Mouse (Mus musculus): ENCODE measurements at regions not wholly inside any gene's neighbourhood (a gene's known extent, or its start where the extent isn't known, plus 50 kb on each side); places are given as distances from the start of the nearest gene placed in this dataset.

DNA sequence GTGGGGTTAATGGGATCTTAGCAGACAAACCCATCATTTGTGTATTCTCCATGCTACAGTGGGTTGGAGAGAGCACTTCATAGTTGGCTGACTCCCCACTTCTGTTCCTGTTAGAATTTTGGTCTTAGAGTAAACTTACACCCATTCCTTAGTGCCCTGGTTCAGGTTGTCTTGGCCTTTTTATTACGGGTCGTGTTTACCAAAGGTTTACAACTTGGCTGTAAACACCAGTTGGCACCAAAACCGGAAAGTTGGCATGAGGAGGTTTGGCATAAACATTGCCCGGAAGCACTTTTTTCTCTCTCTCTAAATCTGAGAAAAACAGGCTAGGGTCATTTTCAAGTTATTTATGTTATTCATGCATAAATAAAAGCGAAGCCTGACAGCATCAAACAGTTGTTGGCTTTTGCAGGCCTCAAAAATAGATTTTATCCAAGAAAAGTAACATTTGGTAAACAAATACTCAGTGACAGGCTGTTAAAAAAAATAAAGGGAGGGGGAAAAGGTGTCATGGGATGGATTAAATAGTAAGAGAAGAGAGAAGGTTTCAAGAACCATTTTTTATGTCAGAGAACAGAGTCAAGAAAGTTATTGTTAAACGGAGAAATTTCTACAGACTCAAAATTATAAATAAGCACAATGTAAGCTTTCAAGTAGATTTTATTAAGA is 148.0 kb upstream of the Klf6 start:
- Histone ChIP-seq H3K36me3 (ENCODE audit: control insufficient read depth, insufficient read depth) (no peaks in the 10 kb centered on the region), H3K27ac (ENCODE audit: low read length) (no peak overlapping the region), H3K4me2 (ENCODE audit: low read depth, low read length) (no peak overlapping the region), H3K4me3 (ENCODE audit: low read depth, low read length) (no peak overlapping the region), H3K9me3 (replicated peaks; ENCODE audit: control insufficient read depth, low read length) (no peaks in the 10 kb centered on the region), H3K9ac (ENCODE audit: low read depth, low read length) (no peak overlapping the region), H3K4me1 (ENCODE audit: control insufficient read depth, low read depth, low read length) (no peaks in the 10 kb centered on the region), H3K27me3 (ENCODE audit: control insufficient read depth, insufficient read depth, low read depth, low read length) (no peaks in the 10 kb centered on the region)
- no peak for ATAC-seq (ENCODE audit: low read depth)
- 62% methylated on average over 6 of the region's 6 CpGs for WGBS (ENCODE audit: insufficient replicate concordance)

GRCm38 (mm10) chr13:5714191-5714591 is 147.1 kb upstream of the Klf6 start:
- no peak overlapping the region for H3K4me2 ChIP-seq (ENCODE audit: low read depth, low read length)
- WGBS (ENCODE audit: insufficient replicate concordance), result 51% methylated on average over 12 of the region's 12 CpGs
- H3K4me3 ChIP-seq (ENCODE audit: low read depth, low read length), result no peak overlapping the region
- no peaks in the 10 kb centered on the region for H3K4me1 ChIP-seq (ENCODE audit: control insufficient read depth, low read depth, low read length)
- no peaks in the 10 kb centered on the region for H3K27me3 ChIP-seq (ENCODE audit: control insufficient read depth, insufficient read depth, low read depth, low read length)
- no peaks in the 10 kb centered on the region for H3K36me3 ChIP-seq (ENCODE audit: control insufficient read depth, insufficient read depth)
- no peak overlapping the region for H3K9ac ChIP-seq (ENCODE audit: low read depth, low read length)
- no peak for ATAC-seq (ENCODE audit: low read depth)
- H3K27ac ChIP-seq (ENCODE audit: low read length), result no peak overlapping the region
- no peaks in the 10 kb centered on the region for H3K9me3 ChIP-seq (replicated peaks; ENCODE audit: control insufficient read depth, low read length)

DNA sequence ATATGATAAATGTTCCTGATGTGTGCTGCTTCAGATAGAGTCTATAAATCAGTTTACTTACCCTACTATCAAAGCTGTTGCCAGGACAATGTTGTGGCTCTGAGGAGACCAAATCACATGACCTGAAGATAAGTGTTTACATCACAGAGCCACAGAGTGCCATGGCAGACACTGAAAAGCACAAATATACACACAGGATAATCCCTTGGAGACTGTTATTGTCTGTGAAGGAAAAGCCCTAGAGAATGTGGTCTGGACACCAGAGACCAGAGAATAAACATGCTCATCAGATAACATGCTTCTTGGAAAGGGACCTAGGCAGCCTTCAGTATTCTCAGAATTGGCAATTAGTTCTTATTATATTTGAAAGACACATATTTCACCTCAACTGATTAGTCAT is 146.5 kb upstream of the Klf6 start:
- no peaks in the 10 kb centered on the region for H3K27me3 ChIP-seq (ENCODE audit: control insufficient read depth, insufficient read depth, low read depth, low read length)
- H3K27ac ChIP-seq (ENCODE audit: low read length), result no peak overlapping the region
- H3K9me3 ChIP-seq (replicated peaks; ENCODE audit: control insufficient read depth, low read length), result no peaks in the 10 kb centered on the region
- H3K36me3 ChIP-seq (ENCODE audit: control insufficient read depth, insufficient read depth), result no peaks in the 10 kb centered on the region
- no peak overlapping the region for H3K9ac ChIP-seq (ENCODE audit: low read depth, low read length)
- H3K4me3 ChIP-seq (ENCODE audit: low read depth, low read length), result no peak overlapping the region
- no peak overlapping the region for H3K4me2 ChIP-seq (ENCODE audit: low read depth, low read length)
- no peak for ATAC-seq (ENCODE audit: low read depth)
- no peaks in the 10 kb centered on the region for H3K4me1 ChIP-seq (ENCODE audit: control insufficient read depth, low read depth, low read length)

GRCm38 (mm10) chr13:5716749-5717148 is 144.5 kb upstream of the Klf6 start:
- Histone ChIP-seq H3K4me2 (ENCODE audit: low read depth, low read length) (no peak overlapping the region), H3K9me3 (replicated peaks; ENCODE audit: control insufficient read depth, low read length) (no peaks in the 10 kb centered on the region), H3K4me3 (ENCODE audit: low read depth, low read length) (no peak overlapping the region), H3K4me1 (ENCODE audit: control insufficient read depth, low read depth, low read length) (no peaks in the 10 kb centered on the region), H3K9ac (ENCODE audit: low read depth, low read length) (no peak overlapping the region), H3K27ac (ENCODE audit: low read length) (no peak overlapping the region), H3K27me3 (ENCODE audit: control insufficient read depth, insufficient read depth, low read depth, low read length) (no peaks in the 10 kb centered on the region), H3K36me3 (ENCODE audit: control insufficient read depth, insufficient read depth) (no peaks in the 10 kb centered on the region)
- no peak for ATAC-seq (ENCODE audit: low read depth)
- 43% methylated on average over 3 of the region's 3 CpGs for WGBS (ENCODE audit: insufficient replicate concordance)

DNA sequence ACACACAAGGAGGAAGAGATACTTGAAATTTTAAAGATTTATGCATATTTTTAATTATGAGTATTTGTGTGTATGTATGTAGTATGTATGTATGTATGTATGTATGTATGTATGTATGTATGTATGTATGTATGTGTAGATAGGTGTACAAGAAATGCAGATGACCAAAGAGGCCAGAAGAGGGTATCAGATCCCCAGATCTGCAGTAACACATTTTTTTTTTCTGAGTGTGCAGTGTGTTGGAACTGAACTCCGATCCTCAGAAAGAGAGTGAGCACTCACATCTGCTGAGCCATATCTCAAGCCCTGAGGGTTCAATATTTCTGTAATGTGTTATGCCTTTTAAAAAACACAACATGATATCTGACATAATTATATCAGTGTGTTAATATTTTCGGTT is 138.0 kb upstream of the Klf6 start:
- no peak overlapping the region for H3K4me2 ChIP-seq (ENCODE audit: low read depth, low read length)
- no peak overlapping the region for H3K9ac ChIP-seq (ENCODE audit: low read depth, low read length)
- 65% methylated on average over 2 of the region's 2 CpGs for WGBS (ENCODE audit: insufficient replicate concordance)
- no peaks in the 10 kb centered on the region for H3K27me3 ChIP-seq (ENCODE audit: control insufficient read depth, insufficient read depth, low read depth, low read length)
- no peaks in the 10 kb centered on the region for H3K4me1 ChIP-seq (ENCODE audit: control insufficient read depth, low read depth, low read length)
- no peak for ATAC-seq (ENCODE audit: low read depth)
- no peaks in the 10 kb centered on the region for H3K36me3 ChIP-seq (ENCODE audit: control insufficient read depth, insufficient read depth)
- H3K27ac ChIP-seq (ENCODE audit: low read length), result no peak overlapping the region
- H3K9me3 ChIP-seq (replicated peaks; ENCODE audit: control insufficient read depth, low read length), result no peaks in the 10 kb centered on the region
- no peak overlapping the region for H3K4me3 ChIP-seq (ENCODE audit: low read depth, low read length)

DNA sequence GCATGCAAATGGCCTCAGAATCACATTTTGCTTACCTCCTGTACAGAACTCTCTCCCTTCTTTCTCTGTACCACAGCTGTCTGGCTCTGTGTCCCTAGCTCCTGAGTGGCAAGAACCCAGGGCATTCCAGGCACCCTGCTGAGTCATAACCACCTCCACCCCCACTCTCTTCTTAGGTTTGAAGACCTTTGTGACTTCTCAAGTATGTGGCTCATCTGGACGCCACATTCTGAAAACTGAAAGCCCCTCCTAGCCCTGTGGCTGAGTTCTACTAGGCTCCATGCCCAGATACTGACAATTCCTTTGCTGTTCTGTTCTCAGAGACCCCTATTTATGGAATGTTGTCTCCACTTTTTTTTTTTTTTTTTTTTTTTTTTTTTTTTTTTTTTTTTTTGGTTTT is 136.9 kb upstream of the Klf6 start:
- no peaks in the 10 kb centered on the region for H3K4me1 ChIP-seq (ENCODE audit: control insufficient read depth, low read depth, low read length)
- ATAC-seq (ENCODE audit: low read depth), result no peak
- no peaks in the 10 kb centered on the region for H3K36me3 ChIP-seq (ENCODE audit: control insufficient read depth, insufficient read depth)
- WGBS (ENCODE audit: insufficient replicate concordance), result 36% methylated on average over 1 of the region's 1 CpGs
- H3K4me3 ChIP-seq (ENCODE audit: low read depth, low read length), result no peak overlapping the region
- H3K27ac ChIP-seq (ENCODE audit: low read length), result no peak overlapping the region
- H3K9ac ChIP-seq (ENCODE audit: low read depth, low read length), result no peak overlapping the region
- H3K4me2 ChIP-seq (ENCODE audit: low read depth, low read length), result no peak overlapping the region
- no peaks in the 10 kb centered on the region for H3K9me3 ChIP-seq (replicated peaks; ENCODE audit: control insufficient read depth, low read length)
- H3K27me3 ChIP-seq (ENCODE audit: control insufficient read depth, insufficient read depth, low read depth, low read length), result no peaks in the 10 kb centered on the region

DNA sequence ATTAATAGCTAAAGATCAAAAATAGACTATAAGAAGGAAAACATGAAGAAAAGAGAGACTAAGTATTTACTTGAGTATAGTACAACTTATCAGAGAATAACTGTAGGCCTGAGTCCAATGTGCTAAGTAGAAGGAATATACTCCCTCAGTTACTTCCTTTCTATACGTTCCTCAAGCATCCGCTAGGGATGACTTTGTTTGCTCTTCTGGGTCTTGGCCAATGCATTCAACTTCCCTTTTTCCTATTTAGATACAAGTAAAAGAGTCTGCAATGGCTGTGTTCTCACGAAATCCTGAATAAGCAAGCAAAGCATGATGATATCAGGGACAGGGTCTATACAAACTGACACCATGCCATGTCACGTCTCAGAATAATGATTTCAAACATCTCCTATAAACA is 135.3 kb upstream of the Klf6 start:
- Histone ChIP-seq H3K4me3 (ENCODE audit: low read depth, low read length) (no peak overlapping the region), H3K9me3 (replicated peaks; ENCODE audit: control insufficient read depth, low read length) (no peaks in the 10 kb centered on the region), H3K4me1 (ENCODE audit: control insufficient read depth, low read depth, low read length) (no peaks in the 10 kb centered on the region), H3K4me2 (ENCODE audit: low read depth, low read length) (no peak overlapping the region), H3K9ac (ENCODE audit: low read depth, low read length) (no peak overlapping the region), H3K27me3 (ENCODE audit: control insufficient read depth, insufficient read depth, low read depth, low read length) (no peaks in the 10 kb centered on the region), H3K36me3 (ENCODE audit: control insufficient read depth, insufficient read depth) (no peaks in the 10 kb centered on the region), H3K27ac (ENCODE audit: low read length) (no peak overlapping the region)
- WGBS (ENCODE audit: insufficient replicate concordance), result 34% methylated on average over 4 of the region's 4 CpGs
- ATAC-seq (ENCODE audit: low read depth), result no peak

DNA sequence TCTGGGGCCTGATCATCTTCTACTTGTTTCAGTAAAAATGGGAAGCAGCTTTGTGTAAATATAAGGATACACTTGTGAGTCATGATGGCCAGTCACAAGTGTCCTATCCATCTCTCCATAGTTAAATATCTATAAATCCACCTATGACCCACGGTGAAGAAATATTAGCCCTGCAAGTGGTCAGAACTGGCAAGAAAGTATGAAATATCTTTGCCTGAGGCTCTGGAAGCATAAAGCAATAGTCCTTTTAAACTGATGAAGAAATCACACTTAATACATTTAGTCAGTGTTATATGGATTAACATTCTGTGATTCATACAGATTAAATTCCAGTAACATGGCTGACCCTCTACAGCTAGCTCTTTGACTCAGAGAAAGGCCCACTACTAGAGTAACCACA is 134.8 kb upstream of the Klf6 start:
- ATAC-seq (ENCODE audit: low read depth), result no peak
- WGBS (ENCODE audit: insufficient replicate concordance), result 63% methylated on average over 1 of the region's 1 CpGs
- no peak overlapping the region for H3K27ac ChIP-seq (ENCODE audit: low read length)
- H3K27me3 ChIP-seq (ENCODE audit: control insufficient read depth, insufficient read depth, low read depth, low read length), result no peaks in the 10 kb centered on the region
- H3K4me1 ChIP-seq (ENCODE audit: control insufficient read depth, low read depth, low read length), result no peaks in the 10 kb centered on the region
- H3K36me3 ChIP-seq (ENCODE audit: control insufficient read depth, insufficient read depth), result no peaks in the 10 kb centered on the region
- H3K4me2 ChIP-seq (ENCODE audit: low read depth, low read length), result no peak overlapping the region
- H3K9me3 ChIP-seq (replicated peaks; ENCODE audit: control insufficient read depth, low read length), result no peaks in the 10 kb centered on the region
- H3K4me3 ChIP-seq (ENCODE audit: low read depth, low read length), result no peak overlapping the region
- no peak overlapping the region for H3K9ac ChIP-seq (ENCODE audit: low read depth, low read length)

DNA sequence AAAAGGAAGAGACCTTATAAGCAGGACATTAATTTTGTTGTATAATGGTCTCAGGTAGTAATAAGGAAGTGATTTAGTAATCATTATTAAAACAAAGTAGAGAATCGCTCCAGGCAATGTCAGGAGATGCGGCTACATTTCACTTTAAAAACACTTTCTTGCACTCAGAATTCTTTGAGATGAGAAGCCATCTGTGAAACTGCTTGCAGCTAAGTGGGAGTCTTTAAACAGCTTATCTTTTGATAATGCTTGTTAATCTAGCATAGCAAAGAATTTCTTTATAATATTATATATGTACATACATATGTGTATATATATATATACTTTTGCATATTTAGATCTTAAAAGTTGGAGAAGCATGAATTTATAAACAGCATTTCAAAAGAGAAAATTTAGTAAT is 133.1 kb upstream of the Klf6 start:
- Histone ChIP-seq H3K4me3 (ENCODE audit: low read depth, low read length) (no peak overlapping the region), H3K36me3 (ENCODE audit: control insufficient read depth, insufficient read depth) (no peaks in the 10 kb centered on the region), H3K4me2 (ENCODE audit: low read depth, low read length) (no peak overlapping the region), H3K4me1 (ENCODE audit: control insufficient read depth, low read depth, low read length) (no peaks in the 10 kb centered on the region), H3K9ac (ENCODE audit: low read depth, low read length) (no peak overlapping the region), H3K27me3 (ENCODE audit: control insufficient read depth, insufficient read depth, low read depth, low read length) (no peaks in the 10 kb centered on the region), H3K9me3 (replicated peaks; ENCODE audit: control insufficient read depth, low read length) (no peaks in the 10 kb centered on the region), H3K27ac (ENCODE audit: low read length) (no peak overlapping the region)
- ATAC-seq (ENCODE audit: low read depth), result no peak
- WGBS (ENCODE audit: insufficient replicate concordance), result 72% methylated on average over 2 of the region's 2 CpGs

Measured in liver, embryonic 16.5 days (tissue).